Mouse (Mus musculus) embryonic facial prominence, embryonic 11.5 days (tissue): Measurements from ENCODE around the gene Synj2. TPM values are rescaled to one million over a fixed set of nuclear protein-coding genes. Genes with fewer than 3 reads are reported as not detected.

Experiments used
- ATAC-seq: fragments of 200-750 bp; cut with Nextera tagmentation; replicated peaks from 2 replicates; pipeline ENCODE4 v1.8.0; 2017; ENCODE audit warnings: low read depth; ENCODE audit not compliant: insufficient number of reproducible peaks, low FRiP score, low TSS enrichment
- DNase-seq: peaks from one replicate; pipeline ENCODE4 v3.0.0-alpha.2; 2015; ENCODE audit warnings: low spot score
- H3K27ac ChIP-seq: fragments of 300-500 bp; sonication (generic); replicated peaks from 2 replicates; pipeline ENCODE4 v1.5.1; 2014; ENCODE audit warnings: mild to moderate bottlenecking, low read depth, low read length, control low read depth
- H3K27me3 ChIP-seq: fragments of 300-500 bp; sonication (generic); 2 replicates; pipeline ENCODE4 v1.6.1; 2014; ENCODE audit warnings: mild to moderate bottlenecking, low read length, moderate library complexity, mixed read lengths; ENCODE audit not compliant: control insufficient read depth, insufficient read depth
- H3K36me3 ChIP-seq: fragments of 300-500 bp; sonication (generic); replicated peaks from 2 replicates; pipeline ENCODE4 v1.6.1; 2014; ENCODE audit warnings: low read depth, mild to moderate bottlenecking, low read length, moderate library complexity, mixed read lengths; ENCODE audit not compliant: control insufficient read depth, insufficient read depth
- H3K4me1 ChIP-seq: fragments of 300-500 bp; sonication (generic); 2 replicates; pipeline ENCODE4 v1.6.1; 2014; ENCODE audit warnings: low read length, mixed read lengths; ENCODE audit not compliant: control insufficient read depth, insufficient read depth
- H3K4me2 ChIP-seq: fragments of 300-500 bp; sonication (generic); 2 replicates; pipeline ENCODE4 v1.6.1; 2014; ENCODE audit warnings: low read depth, mild to moderate bottlenecking, control low read depth, low read length, moderate library complexity
- H3K4me3 ChIP-seq: fragments of 300-500 bp; sonication (generic); 2 replicates; pipeline ENCODE4 v1.5.1; 2014; ENCODE audit warnings: low read depth, low read length, control low read depth
- H3K9ac ChIP-seq: fragments of 300-500 bp; sonication (generic); replicated peaks from 2 replicates; pipeline ENCODE4 v1.6.1; 2014; ENCODE audit warnings: mild to moderate bottlenecking, control low read depth, low read length
- H3K9me3 ChIP-seq: fragments of 300-500 bp; sonication (generic); replicated peaks from 2 replicates; pipeline ENCODE4 v1.6.1; 2016; ENCODE audit warnings: mild to moderate bottlenecking, low read length, inconsistent platforms, mixed read lengths; ENCODE audit not compliant: control insufficient read depth
- WGBS: fragments of 180-500 bp; shearing (Covaris S2); extraction: QIAGEN DNeasy Blood & Tissue Kit; methylation state at CpG from one replicate; pipeline ENCODE4 v1.1.7; 2014; 5-methylcytosine and 5-hydroxymethylcytosine counted together
- polyA plus RNA-seq: library from polyadenylated mRNA; unstranded; fragments of >200 nt; fragmentation: Nextera tagmentation; extraction: Ambion mirVana; gene quantifications from 2 replicates; pipeline ENCODE4 v1.2.1, GENCODE M21; 2014

The Synj2 gene
- polyA plus RNA-seq, 1 experiment from 2014 or later = 2.0 TPM

DNA sequence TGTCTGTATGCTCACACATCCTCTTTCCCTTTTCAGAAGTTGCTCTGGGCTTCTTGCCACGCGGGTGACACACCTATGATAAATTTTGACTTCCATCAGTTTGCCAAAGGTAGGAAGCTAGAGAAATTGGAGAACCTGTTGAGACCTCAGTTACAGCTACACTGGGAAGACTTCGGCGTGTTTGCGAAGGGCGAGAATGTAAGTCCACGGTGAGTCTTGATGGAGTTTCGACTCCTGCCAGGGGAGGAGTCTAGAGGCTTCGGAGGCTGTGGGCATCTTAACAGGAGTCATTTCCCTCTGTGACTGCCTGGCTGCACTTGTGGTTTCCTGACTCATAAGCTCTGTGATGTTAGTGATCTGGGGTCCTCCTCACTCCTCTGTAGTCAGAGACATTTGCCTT, 66.8 kb downstream of the Synj2 start:
- Histone ChIP-seq H3K9me3 (no peaks in the 10 kb centered on the region), H3K4me1 (no peaks in the 10 kb centered on the region), H3K36me3 (no peaks in the 10 kb centered on the region), H3K27ac (no peak overlapping the region), H3K27me3 (no peaks in the 10 kb centered on the region), H3K4me2 (no peak overlapping the region), H3K4me3 (no peak overlapping the region), H3K9ac (no peak overlapping the region)
- no peak for ATAC-seq
- 90% methylated on average over 9 of the region's 9 CpGs for WGBS
- DNase-seq = no peak

DNA sequence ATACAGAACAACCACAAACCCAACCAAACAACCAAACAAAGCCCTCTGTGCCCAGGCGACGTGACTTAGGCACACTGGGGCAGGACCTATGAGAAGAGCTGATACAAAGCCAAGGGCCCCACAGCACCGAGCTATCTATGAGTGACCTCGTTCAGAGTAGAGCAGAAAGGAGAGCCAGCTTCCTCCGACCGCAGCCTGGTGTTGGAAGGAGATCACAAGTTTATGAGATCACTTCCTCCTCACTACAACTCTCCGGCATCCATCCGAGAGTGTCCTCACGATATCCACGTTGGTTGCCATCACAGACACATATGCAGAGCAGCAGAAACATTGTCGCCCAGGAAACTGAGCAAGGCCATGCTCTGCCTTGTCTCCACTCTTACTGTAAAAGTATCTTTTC, 67.5 kb downstream of the Synj2 start:
- H3K4me2 ChIP-seq = no peak overlapping the region
- DNase-seq (no peak), ATAC-seq (no peak)
- H3K9me3 ChIP-seq = no peaks in the 10 kb centered on the region
- no peaks in the 10 kb centered on the region for H3K27me3 ChIP-seq
- 89% methylated on average over 11 of the region's 11 CpGs for WGBS
- no peak overlapping the region for H3K4me3 ChIP-seq
- H3K36me3 ChIP-seq = no peaks in the 10 kb centered on the region
- H3K4me1 ChIP-seq = no peaks in the 10 kb centered on the region
- no peak overlapping the region for H3K9ac ChIP-seq
- no peak overlapping the region for H3K27ac ChIP-seq

DNA sequence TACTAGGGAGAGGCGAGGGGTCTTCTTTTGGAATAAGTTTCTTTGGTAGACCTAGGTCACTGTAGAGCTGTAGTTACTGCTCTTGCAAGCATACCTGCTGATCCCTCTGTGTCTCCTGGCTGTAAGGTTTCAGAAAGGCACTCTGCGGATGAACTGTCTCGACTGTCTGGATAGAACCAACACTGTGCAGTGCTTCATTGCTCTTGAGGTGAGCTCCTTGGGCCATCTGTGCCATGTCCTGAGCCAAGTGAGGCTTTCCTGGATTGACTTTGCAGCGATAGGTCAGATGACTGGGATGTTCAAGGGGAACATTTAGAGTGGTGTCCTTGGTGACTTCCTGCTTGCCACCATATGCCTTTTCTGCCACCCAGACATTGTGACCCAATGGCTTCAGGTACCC, 68.5 kb downstream of the Synj2 start:
- no peaks in the 10 kb centered on the region for H3K27me3 ChIP-seq
- no peak for DNase-seq
- H3K27ac ChIP-seq = no peak overlapping the region
- ATAC-seq = no peak
- H3K36me3 ChIP-seq = no peaks in the 10 kb centered on the region
- no peaks in the 10 kb centered on the region for H3K4me1 ChIP-seq
- no peaks in the 10 kb centered on the region for H3K9me3 ChIP-seq
- WGBS = 85% methylated on average over 4 of the region's 4 CpGs
- H3K4me3 ChIP-seq = no peak overlapping the region
- no peak overlapping the region for H3K9ac ChIP-seq
- H3K4me2 ChIP-seq = no peak overlapping the region

DNA sequence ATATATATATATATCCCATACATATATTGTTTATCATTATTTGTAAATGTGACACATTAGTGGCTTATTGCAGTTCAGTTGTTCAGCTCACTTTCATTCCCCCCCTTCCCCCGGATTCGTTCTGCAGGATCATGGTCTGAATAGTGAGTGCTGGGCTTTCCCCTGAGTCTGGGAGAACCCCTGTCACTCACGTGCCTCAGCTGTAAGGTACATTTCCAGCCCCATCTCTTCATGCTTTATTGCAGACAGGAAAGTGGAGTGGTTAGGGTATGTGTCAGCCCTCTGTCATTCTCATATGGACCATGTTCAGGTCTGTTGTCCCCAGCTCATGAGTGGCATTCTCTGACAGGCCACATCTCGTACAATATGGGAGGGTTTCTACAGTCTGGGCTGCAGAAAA, 72.0 kb downstream of the Synj2 start:
- Histone ChIP-seq H3K27ac (no peak overlapping the region), H3K36me3 (no peaks in the 10 kb centered on the region), H3K27me3 (no peaks in the 10 kb centered on the region), H3K4me1 (no peaks in the 10 kb centered on the region; the same call in 1 of the 2 replicates), H3K4me3 (no peak overlapping the region), H3K9me3 (no peaks in the 10 kb centered on the region), H3K4me2 (no peak overlapping the region), H3K9ac (no peak overlapping the region)
- DNase-seq = no peak
- whole genome bisulfite sequencing = 74% methylated on average over 4 of the region's 4 CpGs
- ATAC-seq = no peak

DNA sequence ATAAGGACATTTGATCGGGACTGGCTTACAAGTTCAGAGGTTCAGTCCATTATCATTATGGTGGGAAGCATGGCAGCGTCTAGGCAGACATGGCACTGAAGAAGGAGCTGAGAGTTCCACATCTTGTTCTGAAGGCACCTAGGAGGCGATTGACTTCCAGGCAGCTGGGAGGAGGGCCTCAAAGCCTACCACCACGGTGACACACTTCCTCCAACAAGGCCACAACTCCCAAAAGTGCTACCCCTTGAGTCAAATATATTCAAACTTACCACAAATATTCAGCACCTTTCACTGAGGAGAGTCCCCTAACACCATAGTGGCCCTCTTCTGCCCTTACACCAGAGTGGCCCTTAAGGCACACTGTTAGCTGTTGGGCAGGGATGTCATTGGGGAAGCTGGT, 73.9 kb downstream of the Synj2 start:
- 90% methylated on average over 4 of the region's 4 CpGs for WGBS
- no peak for DNase-seq
- no peak overlapping the region for H3K4me2 ChIP-seq
- no peak overlapping the region for H3K4me3 ChIP-seq
- H3K27ac ChIP-seq = no peak overlapping the region
- H3K36me3 ChIP-seq = no peaks in the 10 kb centered on the region
- H3K27me3 ChIP-seq = no peaks in the 10 kb centered on the region
- H3K9me3 ChIP-seq = no peaks in the 10 kb centered on the region
- no peak overlapping the region for H3K9ac ChIP-seq
- H3K4me1 ChIP-seq = no peaks in the 10 kb centered on the region; the same call in 1 of the 2 replicates
- no peak for ATAC-seq

DNA sequence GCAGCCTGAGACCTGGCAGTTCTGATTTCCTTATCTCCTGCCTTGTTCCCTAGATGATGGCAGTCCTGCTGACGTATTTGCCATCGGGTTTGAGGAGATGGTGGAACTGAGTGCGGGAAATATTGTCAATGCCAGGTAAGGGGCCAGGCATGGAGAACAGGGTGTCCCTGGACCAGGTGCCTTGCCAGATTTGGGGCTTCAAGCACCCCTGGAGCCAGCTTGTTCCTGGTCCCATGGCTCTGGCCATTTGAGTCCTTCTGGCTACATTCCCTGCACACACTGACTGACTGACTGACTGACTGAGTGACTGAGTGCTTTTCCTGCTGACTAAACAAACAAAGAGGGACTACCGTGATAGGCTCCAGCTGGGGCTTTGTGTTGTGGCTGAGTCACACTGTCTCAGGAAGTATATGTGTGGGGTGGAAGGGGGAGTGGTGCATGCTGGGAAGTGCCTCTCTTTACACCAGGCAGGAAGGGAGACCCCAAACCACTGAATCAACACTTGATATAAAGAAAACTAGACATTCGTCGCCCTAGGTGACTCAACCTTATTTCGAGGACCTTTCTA, 75.2 kb downstream of the Synj2 start:
- H3K27ac ChIP-seq = no peak overlapping the region
- H3K9me3 ChIP-seq = no peaks in the 10 kb centered on the region
- ATAC-seq (no peak; the same call in 1 of the 2 replicates), DNase-seq (no peak)
- H3K4me1 ChIP-seq = no peaks in the 10 kb centered on the region; the same call in 1 of the 2 replicates
- 78% methylated on average over 7 of the region's 7 CpGs for whole genome bisulfite sequencing
- H3K27me3 ChIP-seq = no peaks in the 10 kb centered on the region
- no peak overlapping the region for H3K9ac ChIP-seq
- H3K4me2 ChIP-seq = no peak overlapping the region
- H3K4me3 ChIP-seq = no peak overlapping the region
- H3K36me3 ChIP-seq = no peaks in the 10 kb centered on the region

DNA sequence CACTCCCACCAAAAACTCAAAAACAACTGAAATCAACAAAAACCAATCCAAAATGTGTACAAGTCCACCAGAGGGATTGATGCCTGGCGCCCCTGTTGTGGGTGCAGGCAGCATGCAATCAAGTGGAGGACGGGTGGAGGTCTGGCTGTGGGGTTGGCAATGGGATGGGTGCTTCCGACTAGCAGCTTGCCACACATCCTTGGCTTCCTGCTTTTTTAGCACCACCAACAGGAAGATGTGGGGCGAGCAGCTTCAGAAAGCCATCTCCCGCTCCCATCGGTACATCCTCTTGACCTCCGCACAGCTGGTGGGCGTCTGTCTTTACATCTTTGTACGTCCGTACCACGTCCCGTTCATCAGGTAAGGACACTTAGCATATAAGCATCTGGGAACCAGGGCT, 76.2 kb downstream of the Synj2 start:
- 47% methylated on average over 12 of the region's 12 CpGs for WGBS
- H3K9ac ChIP-seq = no peak overlapping the region
- ATAC-seq = no peak

DNA sequence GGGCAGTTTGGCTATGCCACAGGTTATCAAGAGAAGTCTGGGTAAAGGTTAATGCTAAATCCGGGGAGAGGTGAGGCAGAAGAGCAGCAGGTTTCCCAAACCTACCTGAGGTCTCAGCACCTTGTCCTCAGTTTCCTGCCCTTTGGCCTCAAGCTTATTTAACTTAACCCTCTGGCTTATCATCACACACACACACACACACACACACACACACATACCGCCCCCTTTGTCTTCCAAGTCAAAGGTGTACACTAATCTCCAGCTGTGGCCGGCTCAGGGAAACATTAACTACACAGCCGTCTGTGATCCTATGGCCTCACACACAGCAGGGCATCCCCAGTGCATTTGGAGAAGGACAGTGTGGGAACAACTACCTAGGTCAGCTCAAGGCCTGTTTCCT, 77.3 kb downstream of the Synj2 start:
- no peaks in the 10 kb centered on the region for H3K9me3 ChIP-seq
- no peak overlapping the region for H3K9ac ChIP-seq
- H3K27ac ChIP-seq = no peak overlapping the region
- no peak overlapping the region for H3K4me2 ChIP-seq
- no peak overlapping the region for H3K4me3 ChIP-seq
- H3K4me1 ChIP-seq = no peaks in the 10 kb centered on the region; the same call in 1 of the 2 replicates
- ATAC-seq (no peak), DNase-seq (no peak)
- WGBS = 83% methylated on average over 4 of the region's 4 CpGs
- H3K27me3 ChIP-seq = no peaks in the 10 kb centered on the region
- no peaks in the 10 kb centered on the region for H3K36me3 ChIP-seq

More for the DNA sequence above, 76.2 kb downstream of the Synj2 start:
- Histone ChIP-seq H3K9me3 (no peaks in the 10 kb centered on the region), H3K27me3 (no peaks in the 10 kb centered on the region), H3K27ac (no peak overlapping the region), H3K36me3 (no peaks in the 10 kb centered on the region), H3K4me3 (no peak overlapping the region), H3K4me1 (no peaks in the 10 kb centered on the region; the same call in 1 of the 2 replicates), H3K4me2 (no peak overlapping the region)
- no peak for DNase-seq
